Mouse (Mus musculus) layer of hippocampus, postnatal 10 days (tissue): ENCODE data around the gene Snrpf. TPM values are rescaled to one million over a fixed set of nuclear protein-coding genes. Genes with fewer than 3 reads are reported as not detected.

Experiments used
- DNase-seq, 2 experiments: peaks; one replicate each; pipeline ENCODE4 v3.0.0; 2021; ENCODE audit warnings: low spot score in 2 of 2
- total RNA-seq, 2 experiments: library from RNA; stranded (reverse); gene quantifications; 2 replicates each; pipeline ENCODE4 v1.2.3; 2021

The Snrpf gene
- total RNA-seq, 2 experiments from 2014 or later, result 16.7 TPM

- DNase-seq, result no peak
Observed at GRCm38 (mm10) chr10:93538287-93538686, 51.2 kb downstream of the Snrpf start.

Other genes starting within 250 kb of the Snrpf start
- gene Lta4h, start 136.3 kb downstream of the Snrpf start, total RNA-seq, result 10 to 100 TPM; 60.9 to 67.9 TPM
- gene Hal, start 100.9 kb downstream of the Snrpf start, total RNA-seq, result under 1 TPM; 0.27 to 0.40 TPM
- 1 to 10 TPM; 1.1 to 1.9 TPM for gene Amdhd1, start 49.7 kb downstream of the Snrpf start, total RNA-seq
- not detected for gene Ccdc38, start 49.1 kb downstream of the Snrpf start, total RNA-seq
- gene Ntn4, start 51.0 kb upstream of the Snrpf start, total RNA-seq, result 1 to 10 TPM; 6.0 to 6.2 TPM
- gene Usp44, start 241.8 kb upstream of the Snrpf start, total RNA-seq, result not detected